Mouse (Mus musculus) G1E (cell line): ENCODE data around the gene Zfp566.

Experiments used
- CTCF ChIP-seq: IDR thresholded peaks from 2 replicates; pipeline ENCODE4 v1.5.1; 2012; ENCODE audit warnings: low read depth, low read length, inconsistent platforms, mixed read lengths
- GATA1 ChIP-seq: IDR thresholded peaks from 2 replicates; pipeline ENCODE4 v1.6.1; 2012; ENCODE audit warnings: borderline replicate concordance, low read length, inconsistent platforms, mixed read lengths
- GATA2 ChIP-seq: IDR thresholded peaks from 2 replicates; pipeline ENCODE4 v1.6.1; 2012; ENCODE audit warnings: low read depth, low read length, inconsistent platforms, borderline replicate concordance
- POLR2AphosphoS5 ChIP-seq: IDR thresholded peaks from 2 replicates; pipeline ENCODE4 v1.6.1; 2012; ENCODE audit warnings: low read depth, low read length, inconsistent platforms; ENCODE audit not compliant: insufficient replicate concordance

DNA sequence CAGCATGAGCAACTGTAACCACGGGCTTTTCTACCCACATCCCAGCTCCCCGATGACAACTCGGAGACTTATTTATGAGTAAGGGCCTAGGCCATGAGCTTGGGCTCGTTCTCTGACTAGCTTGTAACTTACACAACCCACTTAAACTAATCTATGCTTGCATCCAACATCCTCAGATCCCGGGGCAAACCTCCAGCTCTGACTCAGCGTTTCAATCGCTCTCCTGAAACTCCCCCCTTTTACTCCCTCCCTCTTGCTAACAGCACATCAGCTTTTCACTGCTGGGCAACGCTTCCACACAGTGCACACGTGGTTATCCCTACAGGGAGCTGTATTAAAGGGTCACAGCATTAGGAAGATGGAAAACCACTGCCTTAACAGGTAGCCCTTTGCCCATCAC, 3.8 kb downstream of the Zfp566 start:
- no peak for TF ChIP-seq CTCF
- TF ChIP-seq GATA1 = no peak
- no peak for TF ChIP-seq GATA2
- TF ChIP-seq POLR2AphosphoS5 = no peak
